Mouse (Mus musculus): ENCODE measurements around the gene Alk.

Alk gene

GRCm38 (mm10) chr17:72038371-72038770, 566.1 kb downstream of the Alk start:
- in situ Hi-C loops (cut with MboI, MseI), result no loop called here

DNA sequence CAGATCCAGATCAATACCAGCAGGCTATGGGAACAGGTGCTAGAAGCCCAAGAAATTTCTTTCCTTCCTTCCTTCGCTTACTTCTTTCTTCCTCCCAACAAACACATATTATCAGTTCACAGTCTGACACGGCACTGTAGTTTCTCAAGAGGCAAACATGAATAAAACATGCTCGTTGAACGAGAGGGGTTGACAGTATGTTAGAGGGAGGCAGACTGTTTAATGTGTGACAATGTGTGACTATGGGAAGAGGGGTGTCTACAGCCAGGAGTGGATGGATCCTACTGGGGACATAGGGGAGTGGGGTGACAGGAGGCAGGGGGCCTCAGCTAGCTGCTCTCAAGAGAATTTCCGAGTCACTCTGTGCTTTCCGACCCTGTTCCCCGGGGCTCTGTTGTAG, 573.8 kb downstream of the Alk start:
- in situ Hi-C loops (cut with MboI, MseI), result no loop called here

- in situ Hi-C loops (cut with MboI, MseI), result no loop called here
Measured at GRCm38 (mm10) chr17:72023323-72023722, 581.1 kb downstream of the Alk start.

DNA sequence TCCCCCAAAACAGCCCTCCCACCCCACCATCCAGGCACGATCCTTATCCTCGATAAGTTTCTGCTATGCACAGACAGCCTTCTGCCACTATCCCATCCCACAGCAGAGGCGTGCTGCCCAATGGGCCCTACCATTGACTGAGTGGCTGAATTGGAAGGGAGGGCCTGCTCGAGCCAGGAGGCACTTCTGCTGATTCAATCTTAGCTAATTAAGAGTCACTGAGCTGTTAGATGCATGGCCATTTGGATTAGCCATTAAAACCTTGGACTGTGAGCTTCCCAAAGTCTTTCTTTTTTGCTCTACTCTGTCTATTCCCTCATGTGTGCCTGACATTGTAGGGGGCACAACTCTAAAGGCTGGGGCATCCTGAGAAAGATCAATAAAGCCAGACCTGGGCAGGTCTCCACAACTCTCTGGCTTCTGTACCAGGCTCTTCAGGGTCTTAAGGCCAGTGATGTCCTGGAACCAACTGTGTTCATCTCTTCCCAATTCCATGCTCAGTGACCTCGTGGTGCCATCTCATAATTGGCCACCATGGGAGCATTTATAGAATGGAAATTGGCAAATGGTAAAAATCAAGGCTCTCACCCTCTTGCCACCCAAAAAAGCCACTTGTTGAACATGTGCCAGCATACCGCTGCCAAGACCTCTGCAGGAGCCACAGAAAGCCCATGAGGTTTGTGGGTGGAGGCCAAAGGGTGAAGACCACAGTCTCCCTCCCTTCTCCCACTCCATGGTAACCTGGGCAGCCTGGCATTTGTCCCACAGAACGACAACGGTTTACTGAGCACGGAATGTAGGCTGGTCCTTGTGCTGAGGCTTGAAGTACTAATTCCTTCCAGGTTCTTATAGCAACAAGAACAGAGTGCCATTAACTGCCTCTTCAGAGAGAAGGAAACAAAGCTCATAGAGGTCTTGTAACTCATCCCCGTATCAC, 582.4 kb downstream of the Alk start:
- in situ Hi-C loops (cut with MboI, MseI), result no loop called here

DNA sequence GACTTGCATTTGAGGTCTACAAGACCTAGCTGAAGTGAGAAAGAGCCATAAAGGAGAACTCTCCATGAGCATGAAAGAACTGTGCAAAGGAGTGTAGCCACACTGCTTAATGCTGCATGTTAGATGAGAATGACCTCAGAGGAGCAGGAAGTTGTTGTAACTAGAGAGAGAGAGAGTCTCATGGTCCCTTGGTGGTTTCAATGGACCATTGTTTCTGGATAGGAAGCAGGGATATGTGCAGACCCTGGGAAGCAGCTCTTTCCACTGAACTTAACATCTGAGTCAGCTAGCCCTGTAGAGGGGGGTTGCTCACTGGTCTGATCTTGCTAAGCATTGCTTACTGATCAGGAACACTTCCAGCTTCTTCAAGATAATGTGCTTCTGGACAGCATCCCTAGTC, 587.1 kb downstream of the Alk start:
- in situ Hi-C loops (cut with MboI, MseI), result no loop called here

DNA sequence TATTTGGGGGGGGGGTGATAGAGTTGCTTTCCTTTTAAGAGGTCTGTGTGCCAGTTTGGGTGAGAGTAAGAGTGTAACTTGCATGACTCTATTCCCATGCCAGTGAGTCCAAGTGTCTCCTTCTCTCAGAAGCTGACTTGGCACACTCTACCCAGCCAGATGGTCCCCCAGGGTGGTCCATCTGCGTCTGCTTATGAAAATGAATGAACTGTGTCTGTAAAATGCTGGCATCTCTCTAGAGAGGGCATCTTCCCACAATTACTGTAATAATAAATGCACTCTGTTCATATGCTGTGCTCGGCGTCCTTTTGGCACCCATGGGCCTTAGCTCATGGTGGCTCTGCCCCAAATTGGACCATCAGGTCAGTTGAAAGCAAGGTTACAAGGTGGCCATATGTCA, 589.2 kb downstream of the Alk start:
- in situ Hi-C loops (cut with MboI, MseI), result no loop called here

DNA sequence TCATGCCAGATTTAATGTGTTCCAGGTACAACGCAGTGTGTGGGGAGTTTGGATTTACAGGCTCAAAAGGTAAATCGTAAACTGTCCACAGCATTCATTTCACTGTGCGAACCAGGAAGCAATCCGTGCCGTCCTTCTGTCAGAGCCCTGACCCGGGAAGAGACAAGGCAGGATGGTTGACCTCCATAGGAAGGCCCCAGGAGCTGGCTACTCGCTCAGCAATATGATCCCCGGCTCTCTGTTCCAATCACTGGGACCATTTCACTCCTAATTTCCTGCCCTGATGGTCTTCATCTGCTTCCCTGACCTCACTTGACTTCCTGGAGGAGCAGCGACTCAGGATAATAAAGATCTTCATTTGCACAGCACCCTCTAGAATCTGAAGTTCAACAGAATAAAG, 591.7 kb downstream of the Alk start:
- in situ Hi-C loops (cut with MboI, MseI), result no loop called here

GRCm38 (mm10) chr17:72009836-72010235, 594.6 kb downstream of the Alk start:
- in situ Hi-C loops (cut with MboI, MseI), result no loop called here

DNA sequence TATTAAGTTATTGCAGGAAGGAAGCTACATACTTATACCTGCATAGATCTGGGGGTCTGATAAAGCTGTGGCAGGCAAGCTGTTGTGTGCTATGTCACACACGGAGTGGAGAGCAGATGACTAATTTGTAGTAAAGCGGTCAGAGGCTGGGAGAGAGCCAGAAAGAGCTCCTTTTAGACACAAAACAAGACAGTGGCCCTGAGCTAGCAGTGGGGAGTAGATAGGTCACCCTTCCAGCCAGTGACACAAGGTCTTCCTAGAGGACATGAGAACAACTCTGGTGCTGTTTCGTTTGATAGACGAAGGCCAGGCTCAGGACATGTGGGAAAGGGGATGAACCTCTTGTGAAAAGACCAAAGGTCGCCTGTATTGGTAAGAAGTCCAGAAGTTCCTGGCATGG, 596.0 kb downstream of the Alk start:
- in situ Hi-C loops (cut with MboI, MseI), result no loop called here

DNA sequence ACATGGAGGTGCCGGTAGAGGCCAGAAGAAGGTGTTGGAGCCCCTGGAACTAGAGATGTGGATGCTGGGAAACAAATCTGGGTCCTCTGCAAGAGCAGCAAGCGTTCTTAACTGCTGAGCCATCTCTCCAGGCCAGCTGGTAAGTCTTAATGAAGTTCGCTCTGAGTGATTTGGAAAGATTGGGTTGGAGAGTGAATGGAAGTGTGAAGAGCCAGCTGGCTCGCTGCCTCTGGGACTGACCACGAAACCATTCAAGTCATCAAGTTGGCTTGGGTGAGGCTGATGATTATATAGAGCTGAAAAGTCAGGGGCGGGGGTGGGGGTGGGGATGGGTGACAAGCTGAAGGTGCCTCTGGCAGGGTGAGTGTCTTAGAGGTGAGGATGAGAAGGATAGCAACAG, 599.1 kb downstream of the Alk start:
- in situ Hi-C loops (cut with MboI, MseI), result no loop called here

DNA sequence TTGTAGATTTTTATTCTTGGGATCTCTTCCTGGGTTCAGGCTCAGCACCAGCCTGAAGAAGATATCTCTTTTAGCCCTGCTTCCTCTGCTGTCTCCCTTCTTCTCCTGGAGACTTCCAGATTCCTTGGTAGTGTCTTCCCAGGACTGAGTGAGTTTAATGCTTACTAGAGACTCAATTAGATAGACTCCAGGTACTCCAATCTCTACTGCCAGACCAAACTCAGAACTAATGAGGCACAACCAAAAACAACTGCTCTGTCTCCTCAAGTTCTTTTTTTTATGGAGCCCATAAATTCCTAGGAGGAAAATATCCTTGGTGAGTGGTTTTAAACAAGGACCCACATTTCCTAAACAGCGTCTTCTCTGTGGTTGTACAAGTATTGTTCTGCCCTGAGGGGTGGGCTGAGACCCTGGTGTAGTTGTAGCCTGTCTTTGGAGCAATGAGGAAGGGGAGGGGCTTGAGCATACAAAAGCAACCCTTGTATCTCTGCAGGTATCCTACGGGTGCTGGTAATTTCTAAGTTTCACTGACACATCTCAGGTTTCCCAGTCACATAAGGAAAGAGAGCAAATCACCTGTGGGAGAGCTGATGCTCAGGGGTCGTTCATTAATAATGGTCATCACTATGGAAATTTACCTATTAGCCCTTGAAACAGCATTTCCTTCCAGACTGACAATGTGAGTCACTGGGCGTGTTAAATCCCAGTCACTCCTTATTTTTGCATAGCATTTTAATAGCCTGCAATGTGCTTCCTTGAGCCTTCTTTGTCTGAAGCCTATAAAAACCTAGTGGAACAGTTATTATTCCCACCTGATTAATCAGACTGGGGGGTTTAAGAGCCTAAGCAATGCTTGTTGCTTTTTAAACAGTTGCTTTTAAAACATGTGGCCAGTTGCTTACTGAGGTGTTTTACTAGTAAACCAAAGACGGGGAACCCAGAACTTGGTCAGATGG, 604.6 kb downstream of the Alk start:
- in situ Hi-C loops (cut with MboI, MseI), result no loop called here

- in situ Hi-C loops (cut with MboI, MseI), result no loop called here
Measured at GRCm38 (mm10) chr17:71997680-71998079, 606.7 kb downstream of the Alk start.

DNA sequence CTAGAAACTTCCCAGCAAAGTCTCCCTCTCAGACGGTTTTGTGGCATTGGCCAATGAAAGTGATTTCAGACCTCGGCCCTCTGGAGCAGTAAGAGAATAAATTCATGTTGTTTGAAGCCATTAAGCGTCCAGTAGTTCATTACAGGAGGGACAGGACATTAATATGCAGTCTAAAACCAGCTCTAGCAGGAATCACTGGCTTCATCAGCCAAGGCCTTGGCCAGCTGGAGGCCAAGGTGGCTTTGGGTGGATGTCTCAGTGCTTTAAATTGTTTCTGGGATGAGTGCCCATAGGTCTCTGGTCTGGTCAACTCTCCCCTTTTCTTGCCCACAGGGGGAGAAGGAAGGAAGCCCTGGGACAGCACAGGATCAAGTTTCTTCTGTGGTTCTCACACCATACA, 608.9 kb downstream of the Alk start:
- in situ Hi-C loops (cut with MboI, MseI), result no loop called here

DNA sequence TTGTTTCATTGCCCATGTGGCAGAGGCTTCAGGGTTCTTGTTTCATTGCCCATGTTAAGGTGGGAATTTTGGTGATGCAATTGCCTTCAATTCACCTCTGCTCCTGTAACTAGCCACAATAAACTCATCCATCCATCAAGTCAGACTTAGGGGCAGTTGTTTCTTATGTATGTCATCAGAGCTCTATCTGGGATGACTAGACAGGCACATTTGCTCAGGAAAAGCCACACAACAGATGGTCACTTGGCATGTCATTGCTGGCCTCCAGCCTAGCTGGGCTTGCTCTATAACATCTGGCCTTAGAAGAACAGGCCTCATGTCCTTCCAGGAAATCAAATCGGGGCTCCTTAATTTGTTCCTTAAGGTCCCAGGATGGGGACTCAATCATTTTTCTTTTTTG, 610.3 kb downstream of the Alk start:
- in situ Hi-C loops (cut with MboI, MseI), result no loop called here

DNA sequence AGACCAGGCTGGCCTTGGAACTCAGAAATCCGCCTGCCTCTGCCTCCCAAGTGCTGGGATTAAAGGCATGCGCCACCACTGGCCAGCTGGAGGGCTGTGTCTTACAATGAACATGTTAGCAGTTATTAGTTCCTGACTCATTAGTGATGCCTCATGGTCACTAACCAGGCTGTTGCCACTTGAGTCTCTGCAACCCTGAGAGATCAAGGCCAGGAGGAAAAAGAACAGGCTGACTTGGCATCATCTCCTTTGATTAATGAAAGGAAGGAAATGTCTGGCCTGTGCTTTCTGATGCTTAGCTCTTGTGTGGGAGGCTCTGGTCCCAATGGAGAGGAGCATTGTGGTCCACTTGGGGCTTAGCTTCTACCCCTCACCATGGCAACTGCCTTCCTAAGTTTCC, 611.4 kb downstream of the Alk start:
- in situ Hi-C loops (cut with MboI, MseI), result no loop called here

GRCm38 (mm10) chr17:71991260-71991659, 613.2 kb downstream of the Alk start:
- in situ Hi-C loops (cut with MboI, MseI), result no loop called here

- in situ Hi-C loops (cut with MboI, MseI), result no loop called here
Measured at GRCm38 (mm10) chr17:71990176-71990720, 614.2 kb downstream of the Alk start.

- in situ Hi-C loops (cut with MboI, MseI), result no loop called here
Measured at GRCm38 (mm10) chr17:71988736-71989569, 615.5 kb downstream of the Alk start.

DNA sequence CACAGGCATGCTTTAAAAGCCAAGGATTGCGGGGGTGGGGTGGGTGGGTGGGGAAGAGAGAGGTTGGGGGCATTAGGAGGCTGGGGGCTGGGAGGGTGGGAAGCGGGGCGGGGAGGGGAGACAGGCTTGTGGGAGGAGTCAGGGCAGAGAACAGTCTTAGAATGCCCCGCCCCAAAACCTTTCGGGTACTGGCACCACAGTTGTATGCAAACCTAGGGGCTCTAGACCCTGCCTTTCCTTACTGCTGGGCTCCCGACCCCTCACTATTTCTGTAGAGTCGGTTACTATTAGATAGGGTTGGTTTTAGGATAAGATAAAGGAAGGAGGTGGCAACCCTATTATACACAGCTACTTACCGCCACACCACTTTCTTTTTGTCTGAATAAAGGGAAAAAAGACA, 617.4 kb downstream of the Alk start:
- in situ Hi-C loops (cut with MboI, MseI), result no loop called here

- in situ Hi-C loops (cut with MboI, MseI), result no loop called here
Measured at GRCm38 (mm10) chr17:71986456-71986855, 618.0 kb downstream of the Alk start.

DNA sequence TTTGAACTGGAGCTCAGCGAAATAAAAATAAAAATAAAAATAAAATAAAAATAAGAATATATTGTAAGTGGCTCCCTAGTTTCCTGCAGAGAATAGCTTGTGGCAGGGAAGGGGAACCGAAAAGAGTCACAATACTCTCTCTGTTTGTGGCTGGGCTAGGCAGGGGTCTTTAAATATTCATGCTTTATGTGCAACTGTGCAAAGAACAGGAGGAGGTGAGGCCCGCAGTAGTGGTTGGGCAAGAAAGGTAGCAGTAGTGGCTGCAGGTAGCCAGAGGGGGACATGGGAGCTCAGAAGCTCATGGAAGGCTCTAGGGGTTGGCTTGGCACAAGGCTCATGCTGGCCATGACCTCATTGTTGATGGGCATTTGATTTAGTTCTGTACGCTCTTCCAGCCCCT, 623.2 kb downstream of the Alk start:
- in situ Hi-C loops (cut with MboI, MseI), result no loop called here

Data from regulatory T cell (primary cell).